Mouse (Mus musculus): ENCODE data around the gene Rara.
A peak's percentile ranks its signal among the peaks of the same experiment; 100 is the strongest.
"Not testable (repeated sequence)": the region's sequence is repeated elsewhere in the genome, so short reads cannot be mapped to it uniquely, and the experiment has no call there.

Rara gene

GRCm38 (mm10) chr11:98927438-98928076 is at the start of gene Rara:
Gene Rara, plus strand, starts transcription at chr11:98927818.
- no peak for DNase-seq (ENCODE audit: low read depth)

GRCm38 (mm10) chr11:98887703-98888102 is 39.9 kb upstream of the Rara start:
- DNase-seq (ENCODE audit: low read depth) = no peak

- no peak for DNase-seq (ENCODE audit: low read depth)
Observed at GRCm38 (mm10) chr11:98889077-98889476, 38.5 kb upstream of the Rara start.

- DNase-seq (ENCODE audit: low read depth) = no peak
Observed at GRCm38 (mm10) chr11:98889977-98890376, 37.6 kb upstream of the Rara start.

- DNase-seq (ENCODE audit: low read depth) = no peak
Observed at GRCm38 (mm10) chr11:98892426-98892825, 35.2 kb upstream of the Rara start.

- DNase-seq (ENCODE audit: low read depth) = no peak
Observed at GRCm38 (mm10) chr11:98900529-98901125, 27.0 kb upstream of the Rara start.

- DNase-seq (ENCODE audit: low read depth) = no peak
Observed at GRCm38 (mm10) chr11:98902621-98903245, 24.9 kb upstream of the Rara start.

- peak; percentile 77 for DNase-seq (ENCODE audit: low read depth)
Observed at GRCm38 (mm10) chr11:98904577-98904976, 23.0 kb upstream of the Rara start.

GRCm38 (mm10) chr11:98905033-98905432 is 22.6 kb upstream of the Rara start:
- DNase-seq (ENCODE audit: low read depth) = no peak

- DNase-seq (ENCODE audit: low read depth) = no peak
Observed at GRCm38 (mm10) chr11:98905583-98905982, 22.0 kb upstream of the Rara start.

GRCm38 (mm10) chr11:98907063-98907436 is 20.6 kb upstream of the Rara start:
- no peak for DNase-seq (ENCODE audit: low read depth)

GRCm38 (mm10) chr11:98907437-98908173 is 20.0 kb upstream of the Rara start, which contains the start of gene Cdc6:
Gene Cdc6, plus strand, starts transcription at chr11:98907801.
- peak; percentile 100 for DNase-seq (ENCODE audit: low read depth)

GRCm38 (mm10) chr11:98909654-98910053 is 18.0 kb upstream of the Rara start:
- DNase-seq (ENCODE audit: low read depth) = peak; percentile 86

GRCm38 (mm10) chr11:98910415-98910814 is 17.2 kb upstream of the Rara start:
- no peak for DNase-seq (ENCODE audit: low read depth)

- peak; percentile 78 for DNase-seq (ENCODE audit: low read depth)
Observed at GRCm38 (mm10) chr11:98911498-98911897, 16.1 kb upstream of the Rara start.

- no peak for DNase-seq (ENCODE audit: low read depth)
Observed at GRCm38 (mm10) chr11:98914196-98914595, 13.4 kb upstream of the Rara start.

- not testable (repeated sequence) for DNase-seq (ENCODE audit: low read depth)
Observed at GRCm38 (mm10) chr11:98916376-98916775, 11.2 kb upstream of the Rara start.

- DNase-seq (ENCODE audit: low read depth) = no peak
Observed at GRCm38 (mm10) chr11:98917428-98918005, 10.1 kb upstream of the Rara start.

- DNase-seq (ENCODE audit: low read depth) = no peak
Observed at GRCm38 (mm10) chr11:98918231-98918630, 9.4 kb upstream of the Rara start.

GRCm38 (mm10) chr11:98919009-98919408 is 8.6 kb upstream of the Rara start:
- DNase-seq (ENCODE audit: low read depth) = no peak

- DNase-seq (ENCODE audit: low read depth) = not testable (repeated sequence)
Observed at GRCm38 (mm10) chr11:98921813-98922212, 5.8 kb upstream of the Rara start.

- DNase-seq (ENCODE audit: low read depth) = not testable (repeated sequence)
Observed at GRCm38 (mm10) chr11:98922307-98922706, 5.3 kb upstream of the Rara start.

Data from c-Kit-positive CD71-positive TER-119-negative erythroid progenitor cells, embryonic 14.5 days (primary cell).